Mouse (Mus musculus) olfactory bulb, adult 2 months (tissue): ENCODE data around the gene Fam168a. TPM values are rescaled to one million over a fixed set of nuclear protein-coding genes. Genes with fewer than 3 reads are reported as not detected.

ENCODE experiments used
- H3K27ac ChIP-seq: fragments of 200-500 bp; 2 replicates; pipeline ENCODE4 v1.5.1; 2012; ENCODE audit warnings: low read depth, low read length; ENCODE audit not compliant: insufficient read depth
- H3K4me1 ChIP-seq: fragments of 200-500 bp; 2 replicates; pipeline ENCODE4 v1.6.1; 2012; ENCODE audit warnings: low read length; ENCODE audit not compliant: control insufficient read depth, insufficient read depth
- H3K4me3 ChIP-seq: fragments of 200-500 bp; 2 replicates; pipeline ENCODE4 v1.5.1; 2012; ENCODE audit warnings: mild to moderate bottlenecking, low read depth, low read length, moderate library complexity; ENCODE audit not compliant: insufficient read depth
- CTCF ChIP-seq: fragments of 200-500 bp; IDR thresholded peaks from 2 replicates; pipeline ENCODE4 v1.5.1; 2012; ENCODE audit warnings: low read depth, mild to moderate bottlenecking, low read length, moderate library complexity; ENCODE audit not compliant: insufficient read depth
- POLR2A ChIP-seq: fragments of 200-500 bp; IDR thresholded peaks from 2 replicates; pipeline ENCODE4 v1.6.1; 2012; ENCODE audit warnings: mild to moderate bottlenecking, low read depth, low read length, moderate library complexity; ENCODE audit not compliant: insufficient read depth
- WGBS: fragments of 180-500 bp; shearing (Covaris S2); methylation state at CpG from one replicate; pipeline ENCODE4 v1.1.7; 2018; 5-methylcytosine and 5-hydroxymethylcytosine counted together
- polyA plus RNA-seq: library from polyadenylated mRNA; stranded (reverse); fragments of >200 nt; gene quantifications from 2 replicates; pipeline ENCODE4 v1.2.4, GENCODE M21; 2012; ENCODE audit warnings: low replicate concordance; ENCODE audit not compliant: missing spikeins, insufficient read depth, insufficient read length

Gene Fam168a
- polyA plus RNA-seq, 1 experiment = not detected

- H3K27ac ChIP-seq = no peak overlapping the region
- no peak for TF ChIP-seq POLR2A
- TF ChIP-seq CTCF = no peak
- H3K4me3 ChIP-seq = no peak overlapping the region
- peaks cover 22% of the 10 kb centered on the region for H3K4me1 ChIP-seq
- 64% methylated on average over 5 of the region's 5 CpGs for WGBS
These were observed 165.5 kb downstream of the Fam168a start for GRCm38 (mm10) chr7:100871892-100872291.

- Histone ChIP-seq H3K4me1 (peaks cover 22% of the 10 kb centered on the region), H3K27ac (no peak overlapping the region), H3K4me3 (no peak overlapping the region)
- TF ChIP-seq POLR2A (no peak), CTCF (no peak)
- 93% methylated on average over 13 of the region's 13 CpGs for WGBS
These were observed 166.8 kb downstream of the Fam168a start for GRCm38 (mm10) chr7:100873197-100873596.

- H3K4me3 ChIP-seq = no peak overlapping the region
- 56% methylated on average over 1 of the region's 1 CpGs for WGBS
- H3K4me1 ChIP-seq = peaks cover 21% of the 10 kb centered on the region
- no peak overlapping the region for H3K27ac ChIP-seq
- TF ChIP-seq POLR2A (no peak), CTCF (no peak)
These were observed 169.4 kb downstream of the Fam168a start for GRCm38 (mm10) chr7:100875822-100876221.

DNA sequence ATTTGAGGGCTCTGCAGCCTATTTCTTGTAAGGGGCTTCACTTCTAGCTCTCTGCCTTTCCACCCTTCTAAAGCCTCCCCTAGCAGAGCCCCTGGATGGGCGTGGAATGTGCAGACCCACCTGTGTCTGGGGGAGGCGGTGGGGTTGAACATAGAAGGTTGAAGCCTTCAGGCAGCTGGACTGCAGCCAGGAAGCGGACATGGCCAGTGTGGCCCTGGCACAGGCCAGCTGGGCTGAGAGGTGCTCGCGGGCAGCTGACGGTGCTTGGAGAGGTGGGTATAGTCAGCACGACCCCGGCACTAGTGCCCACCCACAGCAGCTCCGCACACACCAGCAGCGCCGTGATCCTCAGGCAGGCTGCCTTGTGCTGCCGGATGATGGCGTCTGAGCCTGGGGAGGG is 169.9 kb downstream of the Fam168a start:
- 77% methylated on average over 13 of the region's 13 CpGs for WGBS
- TF ChIP-seq CTCF = no peak
- no peak for TF ChIP-seq POLR2A
- H3K27ac ChIP-seq = no peak overlapping the region
- peaks cover 21% of the 10 kb centered on the region for H3K4me1 ChIP-seq
- no peak overlapping the region for H3K4me3 ChIP-seq

DNA sequence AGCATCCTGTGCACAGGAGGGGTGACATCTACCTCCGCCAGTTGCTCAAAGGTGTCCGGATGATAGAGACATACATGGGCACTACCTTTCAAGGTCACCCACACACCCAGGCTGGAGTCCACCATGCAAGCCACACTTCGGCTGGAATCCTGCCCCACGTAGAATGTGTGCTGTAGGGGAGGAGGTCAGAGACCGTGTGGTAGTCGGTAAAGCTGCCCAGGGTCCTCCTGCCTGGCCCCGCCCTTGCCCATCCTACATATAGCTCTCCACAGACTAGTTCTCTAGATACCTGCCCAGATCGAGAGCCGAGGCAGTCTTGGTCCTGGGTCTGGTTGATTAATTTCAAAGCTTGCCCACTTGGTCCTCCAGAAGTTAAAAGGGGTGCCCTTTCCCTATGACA is 170.3 kb downstream of the Fam168a start:
- WGBS = 95% methylated on average over 9 of the region's 9 CpGs

DNA sequence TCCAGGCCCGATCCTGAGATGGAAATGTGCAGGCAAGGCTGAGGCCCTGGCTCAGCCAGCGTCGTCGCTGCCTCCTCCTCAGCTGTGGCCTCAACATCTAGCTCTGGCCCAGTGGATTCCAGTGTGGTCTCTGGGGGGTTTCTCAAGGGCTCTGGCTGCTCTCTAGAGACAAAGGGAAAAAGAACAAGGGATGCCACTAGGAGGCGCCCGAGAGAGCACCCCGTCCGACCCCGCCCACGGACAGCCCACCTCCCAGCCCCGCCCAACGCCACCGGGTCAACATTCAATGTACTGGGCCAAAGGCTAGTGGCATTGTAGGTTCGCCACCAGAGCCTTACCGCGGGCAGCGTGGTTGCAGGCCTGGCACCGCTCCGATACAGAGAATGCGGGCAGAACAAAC is 173.2 kb downstream of the Fam168a start:
- no peak for TF ChIP-seq POLR2A
- peak; percentile 19; the same call in 1 of the 2 replicates for TF ChIP-seq CTCF
- H3K4me3 ChIP-seq = no peak overlapping the region
- H3K4me1 ChIP-seq = peaks cover 16% of the 10 kb centered on the region
- WGBS = 27% methylated on average over 20 of the region's 20 CpGs
- no peak overlapping the region for H3K27ac ChIP-seq

More for the DNA sequence above, 170.3 kb downstream of the Fam168a start:
- no peak overlapping the region for H3K27ac ChIP-seq
- peaks cover 21% of the 10 kb centered on the region for H3K4me1 ChIP-seq
- H3K4me3 ChIP-seq = no peak overlapping the region
- TF ChIP-seq POLR2A = no peak
- TF ChIP-seq CTCF = no peak

- TF ChIP-seq POLR2A = no peak
- no peak for TF ChIP-seq CTCF
- WGBS = 77% methylated on average over 9 of the region's 9 CpGs
- Histone ChIP-seq H3K4me1 (peaks cover 7% of the 10 kb centered on the region), H3K27ac (no peak overlapping the region), H3K4me3 (no peak overlapping the region)
These were observed 175.1 kb downstream of the Fam168a start for GRCm38 (mm10) chr7:100881531-100881930.

GRCm38 (mm10) chr7:100881950-100882349 is 175.5 kb downstream of the Fam168a start:
- WGBS = 93% methylated on average over 4 of the region's 4 CpGs
- Histone ChIP-seq H3K4me3 (no peak overlapping the region), H3K4me1 (peaks cover 6% of the 10 kb centered on the region; the same call in 1 of the 2 replicates), H3K27ac (no peak overlapping the region)
- TF ChIP-seq CTCF (no peak), POLR2A (no peak)

GRCm38 (mm10) chr7:100884460-100884859 is 178.0 kb downstream of the Fam168a start:
- WGBS = 96% methylated on average over 4 of the region's 4 CpGs
- Histone ChIP-seq H3K27ac (no peak overlapping the region), H3K4me1 (peaks cover 6% of the 10 kb centered on the region; the same call in 1 of the 2 replicates), H3K4me3 (no peak overlapping the region)
- TF ChIP-seq POLR2A (no peak), CTCF (no peak)

- Histone ChIP-seq H3K4me1 (peaks cover 2% of the 10 kb centered on the region; the same call in 1 of the 2 replicates), H3K27ac (no peak overlapping the region), H3K4me3 (no peak overlapping the region)
- whole genome bisulfite sequencing = 28% methylated on average over 3 of the region's 3 CpGs
- TF ChIP-seq POLR2A (no peak), CTCF (no peak)
These were observed 180.1 kb downstream of the Fam168a start for GRCm38 (mm10) chr7:100886535-100886934.

Other genes starting within 250 kb of the Fam168a start
- gene Ucp3, start 233.6 kb upstream of the Fam168a start, polyA plus RNA-seq = not detected in 2 replicates
- gene Ucp2, start 213.3 kb upstream of the Fam168a start, polyA plus RNA-seq = 487 TPM in 1 of 2 replicates, not detected in the other
- gene Dnajb13, start 191.7 kb upstream of the Fam168a start, polyA plus RNA-seq = not detected in 2 replicates
- gene Coa4, start 169.6 kb upstream of the Fam168a start, polyA plus RNA-seq = not detected in 2 replicates
- not detected in 2 replicates for gene Rab6a, start 99.2 kb upstream of the Fam168a start, polyA plus RNA-seq
- not detected in 2 replicates for gene Mrpl48, start 98.3 kb upstream of the Fam168a start, polyA plus RNA-seq
- not detected in 2 replicates for gene Plekhb1, start 44.2 kb upstream of the Fam168a start, polyA plus RNA-seq
- not detected in 2 replicates for gene Relt, start 156.8 kb downstream of the Fam168a start, polyA plus RNA-seq
- gene Arhgef17, start 225.5 kb downstream of the Fam168a start, polyA plus RNA-seq = not detected in 2 replicates